Mouse (Mus musculus): ENCODE data around the gene Col13a1.

Gene Col13a1

DNA sequence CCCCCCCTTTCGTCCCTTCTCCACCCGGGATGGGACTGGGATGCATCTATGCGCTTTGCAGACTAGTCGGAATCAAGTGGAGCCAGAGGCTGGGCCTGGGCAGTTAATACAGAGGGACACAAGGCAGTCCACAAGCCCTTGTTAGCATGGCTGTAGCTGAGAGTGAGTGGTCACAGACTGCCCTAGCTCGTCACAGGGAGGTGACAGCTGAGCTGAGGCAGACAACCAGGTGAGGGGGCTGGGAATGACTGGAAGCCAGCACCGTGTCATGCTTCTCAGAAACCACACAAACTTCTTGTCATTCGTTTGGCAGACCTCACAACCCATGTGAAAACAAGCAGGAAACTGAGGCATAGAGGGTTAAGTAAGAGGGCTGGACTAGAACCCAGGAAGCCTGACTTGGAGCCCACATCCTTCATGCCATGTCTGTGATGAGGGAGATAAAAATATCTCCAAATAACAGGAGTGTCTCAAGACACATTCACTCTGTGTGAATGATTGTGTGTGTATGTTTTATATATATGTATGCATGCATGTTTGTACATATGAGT, 10.8 kb downstream of the Col13a1 start:
- DNase-seq = no peak

DNA sequence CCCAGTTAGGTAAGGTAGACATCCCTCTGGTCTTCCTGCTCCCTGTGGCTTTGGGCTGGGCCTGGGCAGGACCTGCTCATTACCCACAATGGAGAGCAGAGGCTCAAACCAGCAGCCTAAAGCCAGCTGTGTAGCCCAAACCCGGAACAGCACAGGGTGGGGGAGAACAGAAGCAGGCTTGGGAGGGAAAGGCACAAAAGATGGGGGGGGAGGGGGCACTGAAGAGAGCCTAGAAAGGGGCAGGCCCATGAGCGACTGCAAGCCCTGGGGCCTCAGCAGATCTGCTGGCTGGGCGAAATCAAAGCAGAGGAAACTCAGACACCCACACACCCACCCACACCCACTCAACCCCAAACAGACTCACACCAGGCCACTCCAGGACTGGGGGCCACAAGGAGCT, 11.7 kb downstream of the Col13a1 start:
- no peak for DNase-seq

DNA sequence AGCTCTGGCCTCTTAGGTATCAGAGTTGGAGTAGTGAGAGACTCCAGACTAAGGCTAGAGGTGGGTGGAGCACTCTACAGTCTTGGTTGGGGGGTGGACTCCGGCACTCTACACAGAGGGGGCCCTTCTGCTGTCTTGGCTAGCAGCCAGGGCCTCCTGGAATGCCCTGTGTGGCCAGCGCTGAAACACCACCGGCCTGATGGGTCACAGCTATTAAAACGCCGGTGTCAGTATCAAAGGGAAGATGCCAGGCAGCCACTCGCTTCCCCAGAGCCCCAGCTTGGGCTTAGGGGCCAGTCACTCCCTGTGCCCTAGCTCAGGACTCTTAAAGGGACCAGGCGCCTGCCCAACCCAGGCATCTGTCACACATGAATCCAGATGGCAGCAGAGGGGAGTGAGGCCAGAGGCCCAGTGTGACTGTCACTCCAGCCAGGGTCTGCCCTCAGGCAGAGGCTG, 13.5 kb downstream of the Col13a1 start:
- DNase-seq = peak; percentile 83 to 89

GRCm38 (mm10) chr10:61956718-61957117, 22.2 kb downstream of the Col13a1 start:
- DNase-seq = peak; percentile 79 to 82

DNA sequence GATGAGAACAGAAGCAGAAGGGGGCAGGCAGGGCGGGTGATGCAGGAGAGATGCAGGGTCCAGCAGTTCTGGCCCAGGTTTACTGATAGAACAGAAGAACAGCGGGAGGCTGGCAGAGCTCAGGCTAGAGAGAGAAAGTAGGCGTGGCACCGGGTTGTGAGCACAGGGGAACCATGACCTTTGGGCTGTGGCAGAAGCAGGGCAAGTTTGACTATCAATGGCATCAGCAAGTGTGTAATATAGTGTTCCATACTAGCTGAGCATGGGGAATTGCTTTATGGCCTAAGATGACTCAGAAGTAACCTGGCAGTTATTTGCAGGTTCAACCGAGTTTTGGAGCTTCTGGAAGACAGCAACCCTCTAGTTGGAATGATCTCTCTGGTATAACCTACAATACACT, 25.0 kb downstream of the Col13a1 start:
- no peak for DNase-seq

GRCm38 (mm10) chr10:61949542-61949941, 29.4 kb downstream of the Col13a1 start:
- no peak for DNase-seq

DNA sequence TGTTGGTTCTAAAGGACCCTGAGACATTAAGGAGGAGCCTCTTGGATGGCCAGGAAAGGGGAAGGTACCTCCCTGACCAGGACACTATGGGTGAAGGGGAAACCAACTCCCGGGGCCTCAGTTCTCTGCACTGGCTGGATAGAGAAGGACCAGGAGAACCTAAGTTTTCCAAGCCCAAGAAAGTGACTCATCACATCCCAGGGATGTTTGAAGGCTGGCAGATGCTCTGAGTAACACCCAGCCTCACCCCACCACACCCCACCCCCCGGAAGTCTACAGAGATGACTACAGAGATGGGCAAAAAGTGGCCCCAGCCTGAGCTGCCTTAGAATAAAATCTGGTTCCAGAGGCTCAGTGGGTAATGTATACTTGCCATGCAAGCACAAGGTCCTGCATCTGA, 34.5 kb downstream of the Col13a1 start:
- DNase-seq = no peak

GRCm38 (mm10) chr10:61943480-61943879, 35.4 kb downstream of the Col13a1 start:
- DNase-seq = no peak

DNA sequence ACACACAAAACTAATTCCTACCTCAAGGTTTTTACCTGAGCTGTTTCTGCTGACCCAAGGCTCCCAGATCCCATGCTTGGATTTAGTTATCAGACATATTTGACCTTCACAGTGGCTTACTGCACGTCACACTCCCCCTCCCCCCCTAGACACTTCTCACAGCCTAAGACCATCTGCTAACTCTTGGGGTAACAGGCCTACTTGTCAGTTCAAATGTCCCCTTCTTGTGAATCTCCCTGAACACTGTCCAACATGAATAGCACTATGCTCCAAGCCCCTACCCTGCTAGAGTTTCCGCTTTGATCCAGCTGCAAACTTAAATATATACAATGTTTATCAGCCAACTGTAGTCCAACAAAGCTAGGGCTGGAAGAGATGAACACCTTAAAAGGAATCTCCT, 36.2 kb downstream of the Col13a1 start:
- no peak for DNase-seq

- peak; percentile 37 to 39 for DNase-seq
Observed at GRCm38 (mm10) chr10:61936211-61937121, 42.4 kb downstream of the Col13a1 start.

DNA sequence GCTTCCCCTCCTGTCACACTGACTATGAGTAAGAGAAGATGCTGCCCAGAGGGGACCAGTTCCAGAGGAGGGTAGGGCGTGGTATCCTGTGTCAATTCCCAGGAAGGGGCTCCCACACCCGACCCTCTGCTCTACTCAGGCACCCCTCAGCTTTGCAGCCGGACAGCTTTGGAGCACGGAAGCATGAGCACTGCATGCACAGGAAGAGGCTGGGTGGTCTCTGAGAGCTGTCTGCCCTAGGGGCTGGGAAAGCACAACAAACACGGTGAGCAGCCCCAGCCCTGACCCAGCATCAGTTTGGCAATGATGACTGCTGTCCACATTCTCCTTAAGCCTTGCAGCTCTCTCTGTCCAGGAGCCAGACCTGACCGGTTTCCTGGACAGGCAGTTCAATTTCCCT, 47.2 kb downstream of the Col13a1 start:
- no peak for DNase-seq

DNA sequence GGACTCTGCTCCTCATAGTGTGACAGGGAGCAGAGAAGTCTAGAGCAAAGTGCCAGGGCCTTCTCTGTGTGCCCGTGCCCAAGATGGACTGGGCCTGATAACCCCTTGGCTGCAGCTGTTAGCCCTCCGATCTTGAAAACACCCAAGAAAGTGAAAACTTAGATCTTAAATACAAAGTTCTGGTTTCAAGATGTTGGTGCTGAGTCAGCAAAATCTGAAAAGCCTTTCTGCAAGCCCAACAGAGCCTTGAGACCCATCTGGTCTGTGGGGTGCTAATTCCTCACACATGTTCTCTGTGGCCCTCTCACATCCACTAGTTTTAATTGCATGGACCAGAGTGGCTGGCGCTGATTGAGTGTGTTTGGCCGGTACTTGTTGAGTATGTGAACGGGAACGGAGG, 49.0 kb downstream of the Col13a1 start:
- no peak for DNase-seq

DNA sequence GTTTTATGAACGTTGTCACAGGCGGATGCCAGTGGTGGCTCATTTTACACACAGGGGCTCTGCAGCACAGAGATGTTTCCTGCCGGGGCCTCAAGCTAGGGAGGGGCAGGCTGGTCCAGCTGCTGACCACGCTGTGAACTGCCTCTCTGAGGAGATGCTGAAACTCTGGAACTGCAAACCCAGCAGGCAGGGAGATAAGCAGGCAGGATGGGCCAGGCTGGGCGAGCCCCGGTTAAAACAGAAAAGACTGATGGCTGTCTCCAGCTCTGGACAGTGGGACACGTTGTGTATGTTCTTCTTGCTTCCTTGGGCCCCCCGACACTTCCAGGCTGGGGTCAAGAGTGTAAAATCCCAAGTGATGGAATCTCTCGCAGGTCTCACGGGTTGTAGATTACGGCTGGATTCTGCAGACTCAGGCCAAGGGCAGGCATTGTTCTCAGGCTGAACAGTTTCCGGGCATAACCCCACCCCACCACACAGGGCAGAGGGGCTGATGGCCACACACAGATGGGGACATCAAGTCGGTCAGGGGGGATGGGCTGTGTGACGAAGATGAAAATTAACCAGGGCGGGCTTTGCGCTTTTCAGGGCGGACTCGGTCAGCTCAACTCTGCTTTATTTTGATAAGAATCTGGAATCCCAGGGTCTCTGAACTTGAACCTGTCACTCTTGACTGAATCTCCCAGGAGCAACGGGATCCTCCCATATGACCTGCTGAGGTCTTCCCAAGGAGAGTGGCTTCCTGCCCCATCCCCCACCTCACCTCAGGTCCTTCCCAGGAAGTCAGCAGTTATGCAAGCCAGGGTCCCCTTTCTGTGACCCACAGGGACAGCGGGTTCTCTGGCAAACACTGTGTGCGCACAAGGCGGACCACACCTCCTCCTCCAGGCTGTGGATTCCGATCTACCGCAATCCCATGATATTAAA, 49.9 kb downstream of the Col13a1 start:
- no peak for DNase-seq

- DNase-seq = no peak
Observed at GRCm38 (mm10) chr10:61925691-61926090, 53.2 kb downstream of the Col13a1 start.

- peak; percentile 65 to 70 for DNase-seq
Observed at GRCm38 (mm10) chr10:61920655-61921365, 58.1 kb downstream of the Col13a1 start.

GRCm38 (mm10) chr10:61919924-61920654, 58.8 kb downstream of the Col13a1 start:
- DNase-seq = peak; percentile 59 to 62

DNA sequence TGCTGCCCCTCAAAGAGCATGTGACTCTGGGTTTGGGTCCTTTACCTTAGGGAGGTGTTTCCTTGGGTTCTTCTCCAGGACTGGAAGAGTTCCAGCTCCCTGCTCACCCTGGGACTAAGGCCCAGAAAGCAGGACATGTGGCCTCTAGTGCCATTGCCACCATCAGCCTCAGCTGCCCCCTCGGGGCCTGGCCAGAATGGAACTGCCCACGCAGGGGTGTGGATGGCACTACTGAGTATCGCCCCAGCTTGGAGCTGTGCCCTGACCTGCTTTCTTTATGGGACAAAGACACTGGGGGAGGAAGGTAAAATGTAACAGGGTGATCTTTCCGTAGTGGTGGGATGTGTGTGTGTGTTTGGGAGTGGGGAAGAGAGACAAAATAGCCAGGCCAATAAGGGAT, 59.4 kb downstream of the Col13a1 start:
- peak; percentile 50 to 51 for DNase-seq

- DNase-seq = no peak
Observed at GRCm38 (mm10) chr10:61917066-61917465, 61.8 kb downstream of the Col13a1 start.

DNA sequence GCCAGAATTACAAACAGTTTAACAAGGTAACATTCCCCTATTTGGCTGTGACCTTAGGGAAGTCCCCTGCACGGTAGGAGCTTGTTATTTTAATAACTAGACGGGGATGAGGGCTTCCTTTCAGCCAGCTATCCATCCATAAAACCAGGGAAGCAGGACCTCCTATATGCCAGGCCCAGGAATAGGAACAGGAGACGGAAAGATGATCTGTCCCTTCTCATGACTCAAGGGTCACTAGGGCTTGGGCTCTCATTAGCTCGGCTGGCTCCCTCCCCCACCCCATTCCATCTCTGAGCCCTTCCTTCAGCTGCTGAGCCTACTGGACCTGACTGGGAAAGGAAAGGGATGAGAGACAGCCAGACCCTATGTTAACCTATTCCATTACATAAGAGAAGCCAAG, 67.1 kb downstream of the Col13a1 start:
- no peak for DNase-seq

- DNase-seq = peak in 1 of 2 experiments; percentile 50
Observed at GRCm38 (mm10) chr10:61909004-61909403, 69.9 kb downstream of the Col13a1 start.

GRCm38 (mm10) chr10:61906226-61906625, 72.7 kb downstream of the Col13a1 start:
- peak in 1 of 2 experiments; percentile 51 for DNase-seq

DNA sequence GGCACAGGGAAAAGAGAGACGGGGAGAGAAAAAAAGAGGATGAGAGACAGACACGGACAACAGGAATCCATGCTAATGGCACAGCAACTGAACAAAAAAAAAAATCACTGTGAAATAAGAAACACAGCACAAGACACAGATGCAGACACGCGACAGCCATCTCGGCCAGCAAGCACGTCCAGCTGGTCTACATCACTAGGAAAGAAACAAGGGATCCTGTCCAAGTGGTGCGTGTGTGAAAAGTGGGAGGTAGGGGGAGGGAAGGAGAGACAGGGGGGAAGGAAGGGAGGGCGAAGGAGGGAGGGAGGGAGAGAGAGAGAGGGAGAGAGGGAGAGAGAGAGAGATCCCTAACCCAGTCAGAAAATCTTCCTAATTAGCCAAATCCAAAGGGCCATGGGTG, 73.6 kb downstream of the Col13a1 start:
- no peak for DNase-seq

All from cerebellum, postnatal 10 days (tissue).